Mouse (Mus musculus) kidney, postnatal 14 days (tissue): Measurements from ENCODE around the gene Enpp6.

Experiments
- DNase-seq: peaks from one replicate; pipeline ENCODE4 v3.0.0; 2022; ENCODE audit warnings: mixed read lengths

Enpp6 gene

GRCm38 (mm10) chr8:47067121-47067520 is 80.4 kb downstream of the Enpp6 start:
- no peak for DNase-seq

DNA sequence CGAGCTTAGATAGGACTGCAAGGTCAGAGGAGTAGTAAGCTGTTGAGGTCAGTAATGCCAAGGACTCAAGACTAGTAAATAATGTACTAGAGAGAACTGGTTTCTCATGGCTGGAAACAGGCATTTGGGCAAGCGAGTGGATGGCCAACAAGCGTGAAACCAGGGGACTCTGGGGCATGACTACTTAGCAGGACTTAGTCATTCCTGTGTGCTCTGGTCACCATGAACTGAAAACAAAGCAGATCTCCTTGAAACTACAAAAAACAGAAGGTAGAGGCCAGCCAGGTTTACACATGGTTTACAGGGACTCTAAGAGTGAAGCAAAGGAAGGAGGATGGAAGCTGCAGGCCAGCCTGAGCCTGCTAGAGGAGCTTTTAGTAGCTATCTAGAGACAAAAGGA is 82.9 kb downstream of the Enpp6 start:
- DNase-seq = no peak

- DNase-seq = no peak
Measured at GRCm38 (mm10) chr8:47072001-47072400, 85.3 kb downstream of the Enpp6 start.

DNA sequence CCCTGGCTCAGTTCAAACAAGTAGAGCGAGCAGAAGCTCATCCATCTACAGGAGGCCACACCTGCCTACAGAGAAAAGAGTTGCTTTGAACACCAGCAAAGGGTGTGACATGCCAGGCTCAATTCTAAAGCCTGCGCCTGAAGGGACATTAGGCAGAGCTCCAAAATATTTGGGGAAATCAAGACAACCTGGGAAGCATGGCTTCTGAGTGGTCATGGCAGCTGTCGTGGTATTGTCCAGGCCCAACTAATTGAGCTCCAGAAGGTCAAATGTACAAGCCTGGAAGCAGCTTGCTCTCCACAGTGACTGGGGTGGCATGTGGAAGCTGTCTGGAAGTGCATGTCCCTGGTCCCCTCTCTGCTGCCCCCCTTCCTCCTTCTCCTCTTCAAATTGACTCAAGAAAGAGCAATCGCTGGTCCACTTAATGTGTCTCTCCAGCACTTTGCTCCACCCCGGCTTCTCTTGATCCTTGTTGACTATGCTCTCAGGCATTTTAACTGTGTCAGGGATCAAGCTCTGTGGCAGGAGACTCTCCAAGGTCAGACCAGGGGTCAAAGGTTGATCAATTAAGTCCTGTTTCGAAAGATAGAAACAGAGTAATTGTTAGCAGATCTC is 89.4 kb downstream of the Enpp6 start:
- DNase-seq = no peak

GRCm38 (mm10) chr8:47080037-47080436 is 93.3 kb downstream of the Enpp6 start:
- peak; percentile 15 for DNase-seq

DNA sequence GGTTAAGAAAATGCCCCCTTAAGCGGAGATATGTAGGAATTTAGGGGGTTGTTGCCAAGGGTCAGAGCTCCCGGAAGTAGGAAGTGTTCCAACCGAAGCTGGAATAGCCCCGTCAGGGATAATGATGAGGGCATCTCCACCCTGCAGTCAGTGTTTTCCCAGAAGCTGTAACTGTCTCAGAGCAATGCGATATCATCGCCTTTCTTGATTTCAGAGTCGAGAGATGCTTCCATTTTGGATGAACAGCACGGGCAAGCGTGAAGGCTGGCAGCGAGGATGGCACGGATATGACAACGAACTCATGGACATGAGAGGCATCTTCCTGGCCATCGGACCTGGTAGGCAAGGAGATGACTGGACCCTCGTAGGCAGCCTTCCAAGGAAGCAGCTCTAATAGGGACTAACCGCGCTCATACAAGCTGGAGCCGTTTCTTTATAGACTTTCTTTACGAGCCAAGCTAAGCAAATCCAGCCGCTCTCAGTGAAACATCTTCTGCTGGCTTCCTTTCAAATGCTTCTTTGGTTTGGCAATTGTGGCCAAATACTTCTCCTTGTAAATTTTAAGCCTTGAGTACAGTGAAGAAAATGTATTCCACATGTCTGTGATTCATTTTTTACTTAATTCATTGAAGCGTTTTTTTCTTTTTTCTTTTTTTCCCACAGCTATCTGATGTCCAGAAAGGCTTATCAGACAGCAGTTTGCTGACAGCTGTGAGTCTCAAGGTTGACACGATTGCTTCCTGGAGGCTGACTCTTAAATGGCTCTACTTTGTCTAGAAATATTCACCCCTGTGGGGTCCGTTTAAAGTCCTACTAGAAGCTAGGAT is 95.7 kb downstream of the Enpp6 start:
- peak; percentile 51 for DNase-seq

DNA sequence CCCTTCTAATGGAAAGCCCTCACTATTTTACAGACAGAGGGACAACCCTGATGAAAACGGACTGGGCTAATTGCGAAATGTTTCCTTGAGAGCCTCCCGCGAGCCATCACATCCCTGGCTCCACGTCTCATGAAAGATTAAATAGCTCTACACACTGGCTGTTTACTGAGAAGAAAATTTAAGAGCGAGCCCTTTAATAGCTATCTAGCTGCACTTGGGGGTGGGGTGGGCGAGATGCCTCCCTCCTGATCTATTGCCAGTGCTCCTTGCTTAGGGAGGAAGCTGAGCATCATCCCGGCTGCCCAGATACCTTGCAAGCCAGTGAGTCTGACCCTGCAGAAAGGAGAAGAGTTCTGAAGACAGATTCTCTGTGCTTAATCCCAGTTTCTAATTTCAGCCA is 103.3 kb downstream of the Enpp6 start:
- DNase-seq = peak; percentile 12

DNA sequence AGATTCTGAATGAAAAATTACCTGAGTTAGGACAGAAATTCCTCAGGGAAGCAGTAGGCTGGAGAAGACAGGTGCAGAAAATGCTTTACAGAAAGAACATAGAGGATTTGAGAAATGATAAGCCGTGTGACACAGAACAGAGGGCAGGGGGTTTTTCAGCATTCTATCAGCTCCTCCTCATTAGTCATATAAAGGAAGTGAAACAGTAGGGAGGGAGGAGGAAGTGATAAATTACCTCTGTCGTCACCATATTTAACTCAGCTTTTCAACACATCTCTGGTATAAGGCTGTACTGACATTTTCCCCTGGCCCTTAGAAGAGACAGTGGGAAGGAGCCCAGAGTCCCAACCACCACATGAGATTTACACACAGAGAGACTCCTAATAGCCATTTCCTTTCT is 118.9 kb downstream of the Enpp6 start:
- DNase-seq = no peak

DNA sequence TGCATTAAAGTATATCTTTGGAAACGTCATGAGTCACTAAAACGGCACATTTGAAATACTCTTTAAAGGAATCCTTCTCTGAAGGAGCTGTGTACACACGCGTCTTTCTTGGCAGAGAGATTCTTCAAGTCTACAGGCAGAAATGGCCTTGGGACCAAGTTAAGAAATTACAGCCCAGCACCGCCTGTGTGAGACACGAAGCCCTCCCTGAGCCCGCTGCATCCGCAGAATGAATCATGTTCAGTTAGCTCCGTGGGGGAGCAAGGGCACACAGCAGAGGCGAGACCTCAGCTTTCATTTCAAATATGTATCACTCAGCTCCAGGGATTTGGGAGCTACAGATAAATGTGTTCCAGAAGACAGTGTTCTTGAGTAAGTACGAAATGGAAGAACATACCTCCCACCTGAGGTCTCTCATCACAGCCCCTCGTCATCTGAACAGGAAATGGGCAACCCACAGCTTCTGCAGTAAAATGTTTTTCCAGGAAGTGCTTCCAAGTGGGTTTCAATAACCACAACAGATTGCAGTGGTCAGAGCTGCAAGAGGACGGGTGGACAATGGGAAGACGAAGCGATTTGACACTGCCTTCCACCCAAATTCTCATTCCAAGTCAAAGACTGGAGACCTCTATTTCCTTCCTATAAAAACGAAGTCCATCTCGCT is 127.6 kb downstream of the Enpp6 start:
- peak; percentile 12 for DNase-seq

- DNase-seq = peak; percentile 20
Measured at GRCm38 (mm10) chr8:47117336-47117735, 130.6 kb downstream of the Enpp6 start.

DNA sequence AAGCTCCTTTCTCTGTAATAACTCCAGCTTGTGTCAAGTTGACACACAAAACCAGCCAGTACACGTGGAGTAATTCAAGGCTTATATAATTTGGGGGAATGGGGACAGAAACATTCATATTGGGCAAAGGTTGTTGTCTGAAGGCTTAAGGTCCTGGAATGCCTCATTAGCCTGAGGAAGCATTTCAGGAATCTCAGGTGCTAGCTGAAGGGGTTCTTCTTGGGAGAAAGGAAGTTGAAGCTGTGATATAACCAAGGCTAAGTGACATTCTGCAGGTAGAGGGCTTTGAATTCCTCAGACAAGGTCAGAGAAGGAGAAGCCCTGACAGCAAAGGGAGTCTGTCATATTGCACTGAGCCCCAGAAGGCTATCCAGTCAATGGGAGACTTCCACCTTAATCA is 133.2 kb downstream of the Enpp6 start:
- DNase-seq = no peak

GRCm38 (mm10) chr8:47128859-47129258 is 142.2 kb downstream of the Enpp6 start:
- DNase-seq = no peak

- no peak for DNase-seq
Measured at GRCm38 (mm10) chr8:47133381-47133780, 146.7 kb downstream of the Enpp6 start.

DNA sequence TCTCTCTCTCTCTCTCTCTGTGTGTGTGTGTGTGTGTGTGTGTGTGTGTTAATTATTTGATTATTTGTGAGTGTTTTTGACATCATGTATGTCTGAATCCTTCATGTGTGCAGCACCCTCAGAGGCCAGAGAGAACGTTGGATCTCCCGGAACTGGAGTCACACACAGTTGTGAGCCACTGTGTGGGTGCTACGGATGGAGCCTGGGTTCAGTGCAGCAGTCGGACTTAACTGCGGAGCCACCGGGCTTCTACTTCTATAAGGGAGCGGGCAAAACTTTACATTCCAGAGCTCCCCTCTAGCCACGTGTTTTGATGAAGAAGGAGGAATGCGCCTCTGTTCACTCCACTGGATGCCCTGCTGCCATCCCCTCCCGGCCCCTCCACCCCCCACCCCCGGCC is 148.0 kb downstream of the Enpp6 start:
- DNase-seq = no peak

GRCm38 (mm10) chr8:47135586-47135985 is 148.9 kb downstream of the Enpp6 start:
- DNase-seq = peak; percentile 50

DNA sequence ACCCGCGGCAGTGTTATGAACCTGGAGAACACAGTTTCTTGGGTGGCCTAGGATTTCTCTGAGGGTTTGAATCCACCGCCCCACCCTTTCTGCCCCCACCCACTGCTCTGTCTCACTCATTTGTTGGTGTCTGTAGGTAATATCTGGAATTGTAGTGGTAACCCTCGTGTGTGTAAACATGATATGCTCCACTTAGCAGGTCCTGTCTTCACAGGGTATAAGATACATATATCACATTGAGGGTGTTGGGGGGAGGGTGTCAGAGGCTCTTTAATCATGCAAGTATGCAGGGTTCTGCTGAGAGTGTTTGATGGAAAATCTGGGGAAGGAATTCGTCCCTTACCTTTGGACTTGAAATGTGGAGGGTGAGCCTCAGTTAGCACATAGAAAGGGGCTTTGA is 149.4 kb downstream of the Enpp6 start:
- no peak for DNase-seq

GRCm38 (mm10) chr8:47145258-47145657 is 158.6 kb downstream of the Enpp6 start:
- DNase-seq = no peak
